Mouse (Mus musculus) megakaryocyte, embryonic 14.5 days (primary cell): ENCODE results near the gene Mga.

Source experiments
- FLI1 ChIP-seq: IDR thresholded peaks from 2 replicates; pipeline ENCODE4 v1.6.1; 2012; ENCODE audit warnings: low read length, inconsistent platforms, mixed read lengths
- GATA1 ChIP-seq: IDR thresholded peaks from 3 replicates; pipeline ENCODE4 v1.6.1; 2012; ENCODE audit warnings: mixed read lengths, low read length, inconsistent platforms, borderline replicate concordance

DNA sequence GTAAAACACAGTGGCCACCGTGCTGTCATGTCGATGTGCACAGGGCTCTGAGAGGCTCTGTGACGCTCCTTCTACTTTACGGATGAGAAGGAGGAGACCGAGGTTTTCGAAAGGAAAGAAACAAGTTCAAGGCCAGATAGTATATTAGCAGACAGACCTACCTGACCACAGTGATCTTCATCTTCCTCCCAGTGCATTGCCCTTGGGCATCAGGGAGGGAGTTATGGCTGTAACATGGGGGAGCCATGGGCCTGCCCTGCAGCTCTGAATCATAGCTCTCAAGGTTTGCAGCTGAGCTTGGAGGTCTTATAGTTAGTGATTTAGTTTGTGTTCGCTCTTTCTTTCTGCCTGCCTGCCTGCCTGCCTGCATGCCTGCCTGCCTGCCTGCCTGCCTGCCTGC is 109.7 kb downstream of the Mga start:
- no peak for TF ChIP-seq GATA1
- TF ChIP-seq FLI1, result no peak
